Comparison of ENCODE assay signal across 8 mouse cellular contexts in genomic region chr4:150730061-150730812, GRCm38 (mm10).
A peak's percentile ranks its signal among the peaks of the same experiment; 100 is the strongest.
DNase-seq lines count a peak whose midpoint lies in the region; ATAC-seq and TF ChIP-seq lines count a peak whose summit lies in the region.

No protein-coding gene starts in this region.

- no peak for TF ChIP-seq EP300 in stomach, postnatal 0 days (optimal IDR thresholded peaks at IDR 0.05)

- H3K27me3 ChIP-seq in heart, embryonic 10.5 days (ENCODE audit: insufficient read depth, poor library complexity, severe bottlenecking) = no peaks in the 10 kb centered on the region
- no peaks in the 10 kb centered on the region for H3K27me3 ChIP-seq in kidney, postnatal 0 days (ENCODE audit: insufficient read depth, low read length)
- H3K27me3 ChIP-seq in stomach, postnatal 0 days (ENCODE audit: control insufficient read depth, insufficient read depth, low read length) = no peaks in the 10 kb centered on the region

- WGBS in heart, embryonic 10.5 days = 20% methylated on average over 12 of the region's 12 CpGs
- 11% methylated on average over 12 of the region's 12 CpGs for WGBS in kidney, postnatal 0 days
- WGBS in stomach, postnatal 0 days = 10% methylated on average over 12 of the region's 12 CpGs

- no peak overlapping the region for H3K4me3 ChIP-seq in brown adipose tissue, adult 24 weeks (ENCODE audit: insufficient read depth, low read depth, low read length)
- 0 out of 2 replicates have a peak overlapping the region, but pooled peaks have one; percentile 6 for H3K4me3 ChIP-seq in heart, embryonic 10.5 days
- no peak overlapping the region for H3K4me3 ChIP-seq in kidney, postnatal 0 days (replicated peaks; ENCODE audit: low read depth, low read length)
- no peak overlapping the region for H3K4me3 ChIP-seq in stomach, postnatal 0 days (ENCODE audit: low read depth, low read length)

- H3K36me3 ChIP-seq in heart, embryonic 10.5 days = no peaks in the 10 kb centered on the region
- H3K36me3 ChIP-seq in kidney, postnatal 0 days (ENCODE audit: insufficient read depth, low read length) = no peaks in the 10 kb centered on the region
- H3K36me3 ChIP-seq in stomach, postnatal 0 days (ENCODE audit: control insufficient read depth, insufficient read depth, low read length) = no peaks in the 10 kb centered on the region

- no peak overlapping the region for H3K9ac ChIP-seq in kidney, postnatal 0 days (ENCODE audit: low read depth, low read length)
- H3K9ac ChIP-seq in stomach, postnatal 0 days (ENCODE audit: low read length) = no peak overlapping the region

- no peaks in the 10 kb centered on the region for H3K4me1 ChIP-seq in brown adipose tissue, adult 24 weeks (ENCODE audit: control insufficient read depth, insufficient read depth, insufficient read length, low read length)
- peaks cover 25% of the 10 kb centered on the region for H3K4me1 ChIP-seq in heart, embryonic 10.5 days
- peaks cover 14% of the 10 kb centered on the region for H3K4me1 ChIP-seq in kidney, postnatal 0 days (replicated peaks; ENCODE audit: insufficient read depth, low read length)
- peaks cover 3% of the 10 kb centered on the region; the same call in 1 of the 2 replicates for H3K4me1 ChIP-seq in stomach, postnatal 0 days (replicated peaks; ENCODE audit: control insufficient read depth, insufficient read depth)

- H3K9me3 ChIP-seq in heart, embryonic 10.5 days = no peaks in the 10 kb centered on the region
- no peaks in the 10 kb centered on the region for H3K9me3 ChIP-seq in kidney, postnatal 0 days (replicated peaks; ENCODE audit: low read length)
- no peaks in the 10 kb centered on the region for H3K9me3 ChIP-seq in stomach, postnatal 0 days (ENCODE audit: control insufficient read depth, low read length)

- peak; percentile 63 for DNase-seq in 416B (ENCODE audit: low read depth)
- DNase-seq in heart, embryonic 10.5 days (ENCODE audit: low spot score) = no peak
- DNase-seq in kidney, postnatal 0 days (ENCODE audit: low spot score) = peak; percentile 79
- no peak for DNase-seq in stomach, postnatal 0 days (ENCODE audit: low spot score)
- no peak for DNase-seq in cerebellum, adult 9-11 months
- DNase-seq in urinary bladder, postnatal 10 days (ENCODE audit: low spot score) = no peak

- no peak for ATAC-seq in kidney, postnatal 0 days (replicated peaks; ENCODE audit: low FRiP score, low read depth)
- peak; percentile 86 for ATAC-seq in megakaryocyte, adult 5-6 weeks (ENCODE audit: poor library complexity, severe bottlenecking)
- no peak for ATAC-seq in stomach, postnatal 0 days (ENCODE audit: low FRiP score, low TSS enrichment)

- H3K27ac ChIP-seq in brown adipose tissue, adult 24 weeks (replicated peaks; ENCODE audit: low read depth, low read length) = 0 out of 2 replicates have a peak overlapping the region, but pooled peaks have one; percentile 13
- peak overlapping the region; percentile 72 for H3K27ac ChIP-seq in heart, embryonic 10.5 days
- peak overlapping the region; percentile 63 for H3K27ac ChIP-seq in kidney, postnatal 0 days
- peak overlapping the region; percentile 61 for H3K27ac ChIP-seq in stomach, postnatal 0 days (replicated peaks)

- TF ChIP-seq CTCF in kidney, postnatal 0 days (IDR thresholded peaks at IDR 0.05; ENCODE audit: low read depth) = no peak
- no peak for TF ChIP-seq CTCF in stomach, postnatal 0 days (IDR thresholded peaks at IDR 0.05; ENCODE audit: low read depth)

- H3K4me2 ChIP-seq in kidney, postnatal 0 days (ENCODE audit: low read length) = no peak overlapping the region
- no peak overlapping the region for H3K4me2 ChIP-seq in stomach, postnatal 0 days (replicated peaks; ENCODE audit: low read depth)

Comparison
In these comparisons a context has a peak if more than half of its experiments do, and no peak if none do; other contexts are left out.
1. DNase-seq: peak in 416B (single experiment) and kidney, postnatal 0 days (single experiment); none in heart, embryonic 10.5 days (single experiment), stomach, postnatal 0 days (single experiment), cerebellum, adult 9-11 months (single experiment) and urinary bladder, postnatal 10 days (single experiment).
2. H3K27ac ChIP-seq: peak in every context shown above with its lines; median percentile 72 in heart, embryonic 10.5 days; 63 in kidney, postnatal 0 days; 61 in stomach, postnatal 0 days; 13 in brown adipose tissue, adult 24 weeks.